Mouse (Mus musculus): ENCODE results near the gene E030030I06Rik.
"Not testable (repeated sequence)": the region's sequence is repeated elsewhere in the genome, so short reads cannot be mapped to it uniquely, and the experiment has no call there.

E030030I06Rik gene

GRCm38 (mm10) chr10:22070168-22070567 lies 78.9 kb downstream of the E030030I06Rik start:
- no peak for TF ChIP-seq GATA4 (IDR thresholded peaks at IDR 0.05; ENCODE audit: insufficient replicate concordance, low read length)

DNA sequence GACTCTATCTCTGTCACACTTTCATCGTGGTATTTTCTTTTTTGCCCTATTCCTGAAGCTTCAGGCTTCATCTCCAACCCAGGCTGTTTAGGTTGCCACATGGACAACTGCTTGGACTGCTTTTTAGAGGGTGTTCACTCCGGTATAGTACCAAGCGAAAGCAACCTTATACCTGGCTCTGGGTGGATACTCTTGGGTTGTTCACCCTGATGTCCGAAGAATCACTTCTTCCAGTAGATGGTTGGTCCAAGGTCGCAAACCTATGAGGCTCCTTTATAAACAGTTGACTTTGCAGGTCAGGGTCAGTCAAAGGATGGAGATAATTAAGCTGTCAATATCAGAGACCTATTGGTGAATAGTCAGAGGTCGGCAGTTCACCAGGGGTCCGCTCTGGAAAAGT lies 81.1 kb downstream of the E030030I06Rik start, which contains the start of gene 4930444G20Rik:
TSS of gene 4930444G20Rik (minus strand) at position 101 of the 400 bp plus-strand sequence.
- not testable (repeated sequence) for TF ChIP-seq GATA4 (IDR thresholded peaks at IDR 0.05; ENCODE audit: insufficient replicate concordance, low read length)
